Mouse (Mus musculus) MEL (cell line): ENCODE data around the gene Cep41. TPM values are rescaled to one million over a fixed set of nuclear protein-coding genes. Genes with fewer than 3 reads are reported as not detected.

Source experiments
- DNase-seq: peaks from one replicate; pipeline ENCODE4 v3.0.0; 2011; ENCODE audit warnings: low read depth, low spot score
- H3K27ac ChIP-seq: 2 replicates; pipeline ENCODE4 v1.5.1; 2012; ENCODE audit warnings: low read depth, mild to moderate bottlenecking, control low read depth, low read length, moderate library complexity; ENCODE audit not compliant: control insufficient read depth
- H3K27me3 ChIP-seq, 2 experiments: fragments of 150-350 bp in 1 of 2; sonication (generic) in 1 of 2; 2 replicates each; pipeline ENCODE4 v1.6.1; 2012; ENCODE audit warnings: low read length in 2 of 2, mild to moderate bottlenecking in 2 of 2, improper control_type of control experiment in 1 of 2, moderate library complexity in 1 of 2; ENCODE audit not compliant: insufficient read depth in 2 of 2, control insufficient read depth in 1 of 2
- H3K36me3 ChIP-seq, 2 experiments: 2 replicates each; pipeline ENCODE4 v1.6.1; 2012 to 2014; ENCODE audit warnings: low read length in 2 of 2, improper control_type of control experiment in 1 of 2, inconsistent platforms in 1 of 2, mild to moderate bottlenecking in 1 of 2; ENCODE audit not compliant: insufficient read depth in 2 of 2, control insufficient read depth in 1 of 2
- H3K4me1 ChIP-seq, 2 experiments: fragments of 150-350 bp in 1 of 2; sonication (generic) in 1 of 2; 2 replicates each; pipeline ENCODE4 v1.6.1; 2012; ENCODE audit warnings: low read length in 2 of 2, improper control_type of control experiment in 1 of 2, mild to moderate bottlenecking in 1 of 2; ENCODE audit not compliant: insufficient read depth in 2 of 2, control insufficient read depth in 1 of 2
- H3K4me3 ChIP-seq, 2 experiments: fragments of 150-350 bp in 1 of 2; sonication (generic) in 1 of 2; 2 replicates each; pipeline ENCODE4 v1.5.1; 2012; ENCODE audit warnings: low read depth in 2 of 2, low read length in 2 of 2, mild to moderate bottlenecking in 2 of 2, moderate library complexity in 2 of 2, control low read depth in 1 of 2, improper control_type of control experiment in 1 of 2; ENCODE audit not compliant: control insufficient read depth in 1 of 2, insufficient read depth in 1 of 2
- H3K79me2 ChIP-seq: 2 replicates; pipeline ENCODE4 v1.6.1; 2012; ENCODE audit warnings: mild to moderate bottlenecking, low read length, moderate library complexity; ENCODE audit not compliant: control insufficient read depth, poor library complexity, insufficient read depth
- H3K9ac ChIP-seq: 2 replicates; pipeline ENCODE4 v1.6.1; 2012; ENCODE audit warnings: low read depth, mild to moderate bottlenecking, control low read depth, low read length, moderate library complexity; ENCODE audit not compliant: control insufficient read depth, poor library complexity, severe bottlenecking
- H3K9me3 ChIP-seq: fragments of 150-350 bp; sonication (generic); replicated peaks from 2 replicates; pipeline ENCODE4 v1.6.1; 2012; ENCODE audit warnings: mild to moderate bottlenecking, low read length, improper control_type of control experiment, moderate library complexity; ENCODE audit not compliant: insufficient read depth
- CHD1 ChIP-seq: IDR thresholded peaks from 2 replicates; pipeline ENCODE4 v1.6.1; 2012; ENCODE audit warnings: low read depth, mild to moderate bottlenecking, inconsistent platforms, low read length, improper control_type of control experiment
- CHD2 ChIP-seq: IDR thresholded peaks from 2 replicates; pipeline ENCODE4 v1.6.1; 2011; ENCODE audit warnings: low read length, improper control_type of control experiment
- E2F4 ChIP-seq: IDR thresholded peaks from 2 replicates; pipeline ENCODE4 v1.6.1; 2011; ENCODE audit warnings: low read depth, low read length, improper control_type of control experiment, borderline replicate concordance
- EP300 ChIP-seq, 2 experiments: IDR thresholded peaks; 2 replicates each; pipeline ENCODE4 v1.6.1; 2011; ENCODE audit warnings: improper control_type of control experiment in 2 of 2, low read length in 2 of 2, low read depth in 1 of 2, mild to moderate bottlenecking in 1 of 2
- ETS1 ChIP-seq: IDR thresholded peaks from 2 replicates; pipeline ENCODE4 v1.6.1; 2012; ENCODE audit warnings: low read depth, mild to moderate bottlenecking, inconsistent platforms, low read length, improper control_type of control experiment, moderate library complexity
- GABPA ChIP-seq: IDR thresholded peaks from 2 replicates; pipeline ENCODE4 v1.6.1; 2012; ENCODE audit warnings: low read depth, mild to moderate bottlenecking, inconsistent platforms, low read length, improper control_type of control experiment, moderate library complexity
- MAZ ChIP-seq: IDR thresholded peaks from 2 replicates; pipeline ENCODE4 v1.6.1; 2012; ENCODE audit warnings: low read depth, mild to moderate bottlenecking, inconsistent platforms, low read length, improper control_type of control experiment
- MEF2A ChIP-seq: IDR thresholded peaks from 2 replicates; pipeline ENCODE4 v1.6.1; 2014; ENCODE audit warnings: low read depth, mild to moderate bottlenecking, inconsistent platforms, low read length, improper control_type of control experiment; ENCODE audit not compliant: poor library complexity, insufficient replicate concordance, severe bottlenecking; ENCODE audit errors: extremely low read depth
- RAD21 ChIP-seq: IDR thresholded peaks from 2 replicates; pipeline ENCODE4 v1.6.1; 2011; ENCODE audit warnings: mild to moderate bottlenecking, low read depth, low read length, improper control_type of control experiment
- SIN3A ChIP-seq: IDR thresholded peaks from 2 replicates; pipeline ENCODE4 v1.6.1; 2012; ENCODE audit warnings: low read length, improper control_type of control experiment, inconsistent platforms
- SMC3 ChIP-seq: IDR thresholded peaks from 2 replicates; pipeline ENCODE4 v1.6.1; 2011; ENCODE audit warnings: low read depth, low read length, improper control_type of control experiment
- TAL1 ChIP-seq: IDR thresholded peaks from 2 replicates; pipeline ENCODE4 v1.6.1; 2012; ENCODE audit warnings: mild to moderate bottlenecking, inconsistent platforms, low read length, moderate library complexity, mixed read lengths
- TCF12 ChIP-seq: IDR thresholded peaks from 2 replicates; pipeline ENCODE4 v1.6.1; 2014; ENCODE audit warnings: low read depth, mild to moderate bottlenecking, inconsistent platforms, low read length, improper control_type of control experiment, moderate library complexity
- ZKSCAN1 ChIP-seq: IDR thresholded peaks from 2 replicates; pipeline ENCODE4 v1.6.1; 2012; ENCODE audit warnings: low read depth, mild to moderate bottlenecking, inconsistent platforms, low read length, improper control_type of control experiment, moderate library complexity
- ZMIZ1 ChIP-seq: IDR thresholded peaks from 2 replicates; pipeline ENCODE4 v1.6.1; 2012; ENCODE audit warnings: low read depth, mild to moderate bottlenecking, inconsistent platforms, low read length, improper control_type of control experiment, moderate library complexity
- ZNF384 ChIP-seq: IDR thresholded peaks from 2 replicates; pipeline ENCODE4 v1.6.1; 2012; ENCODE audit warnings: low read depth, mild to moderate bottlenecking, inconsistent platforms, low read length, improper control_type of control experiment
- polyA plus RNA-seq, 2 experiments: library from polyadenylated mRNA; stranded (reverse) in 1 of 2; unstranded in 1 of 2; fragments of >175 nt in 1 of 2; fragments of >200 nt in 1 of 2; gene quantifications; 2 replicates each; pipeline versions ENCODE4 v1.2.1 to v1.2.4; 2012; ENCODE audit warnings: low replicate concordance in 2 of 2, low read depth in 1 of 2; ENCODE audit not compliant: insufficient read length in 2 of 2, insufficient read depth in 1 of 2, missing spikeins in 1 of 2
- total RNA-seq: library from RNA; depleted of rRNA; stranded (reverse); fragments of 300-350 nt; gene quantifications from 2 replicates; pipeline ENCODE4 v1.2.3, GENCODE M21; 2012

The Cep41 gene
- total and polyA plus RNA-seq, 3 experiments, result 9.8 to 12.0 TPM; not detected in 1

GRCm38 (mm10) chr6:30739177-30739747 lies 45.7 kb upstream of the Cep41 start:
- H3K4me3 ChIP-seq, result no peak overlapping the region
- H3K27ac ChIP-seq, result no peak overlapping the region
- H3K27me3 ChIP-seq, result no peaks in the 10 kb centered on the region

DNA sequence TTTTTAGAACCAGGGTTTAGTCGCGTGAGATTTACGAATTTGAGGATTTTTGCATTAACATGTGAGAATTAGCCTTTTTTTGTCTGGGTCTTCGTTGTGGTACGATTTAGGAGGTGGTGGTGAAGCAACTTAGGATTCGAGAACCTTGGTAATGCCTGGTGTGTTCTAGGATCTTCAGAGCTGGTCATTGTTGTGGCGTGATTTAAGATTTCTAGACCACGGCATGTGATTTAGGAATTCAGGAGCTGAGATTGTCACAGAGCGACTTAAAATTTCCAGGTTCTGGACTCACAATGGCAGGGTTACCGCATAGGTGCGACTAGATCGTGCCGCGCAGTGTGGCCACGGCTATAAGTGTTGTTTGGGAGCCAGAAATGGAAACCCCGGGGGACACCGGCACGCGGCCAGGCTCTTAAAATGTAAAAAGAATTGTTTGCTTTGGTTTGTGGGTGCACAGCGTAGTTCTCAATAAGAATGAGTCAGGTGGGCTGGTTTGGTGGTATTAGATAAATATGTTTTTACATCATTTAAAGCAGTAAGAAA lies 45.0 kb upstream of the Cep41 start:
- Histone ChIP-seq H3K27ac (no peak overlapping the region), H3K36me3 (peaks cover 0 to 2% of the 10 kb centered on the region in 2 experiments; a peak in 1 of 4 replicates), H3K79me2 (no peaks in the 10 kb centered on the region), H3K9ac (no peak overlapping the region), H3K4me1 (no peaks in the 10 kb centered on the region; a peak in 1 of 4 replicates), H3K9me3 (no peaks in the 10 kb centered on the region), H3K27me3 (no peaks in the 10 kb centered on the region), H3K4me3 (no peak overlapping the region)
- TF ChIP-seq GABPA (no peak), RAD21 (no peak), ZKSCAN1 (no peak), EP300 (IDR thresholded peaks at IDR 0.05; ENCODE audit: low read depth in 1 of 2, low read length in 2 of 2) (no peak), SIN3A (no peak), ZMIZ1 (no peak), ETS1 (no peak), E2F4 (no peak), TCF12 (no peak), ZNF384 (no peak), SMC3 (no peak), CHD1 (no peak)
- no peak for DNase-seq

More at GRCm38 (mm10) chr6:30739177-30739747, 45.7 kb upstream of the Cep41 start:
- no peaks in the 10 kb centered on the region; a peak in 1 of 4 replicates for H3K4me1 ChIP-seq
- H3K9me3 ChIP-seq, result no peaks in the 10 kb centered on the region
- no peak overlapping the region for H3K9ac ChIP-seq
- DNase-seq, result peak; percentile 44
- no peaks in the 10 kb centered on the region for H3K79me2 ChIP-seq
- TF ChIP-seq E2F4 (no peak), TAL1 (no peak), ZMIZ1 (no peak), MAZ (no peak), MEF2A (no peak), CHD2 (no peak)
- H3K36me3 ChIP-seq, result peaks cover 0 to 2% of the 10 kb centered on the region in 2 experiments; a peak in 1 of 4 replicates
